Mouse (Mus musculus): ENCODE measurements around the gene Sos1. TPM values are rescaled to one million over a fixed set of nuclear protein-coding genes. Genes with fewer than 3 reads are reported as not detected.

Gene Sos1
- polyA plus RNA-seq, 1 experiment: 4.2 TPM

DNA sequence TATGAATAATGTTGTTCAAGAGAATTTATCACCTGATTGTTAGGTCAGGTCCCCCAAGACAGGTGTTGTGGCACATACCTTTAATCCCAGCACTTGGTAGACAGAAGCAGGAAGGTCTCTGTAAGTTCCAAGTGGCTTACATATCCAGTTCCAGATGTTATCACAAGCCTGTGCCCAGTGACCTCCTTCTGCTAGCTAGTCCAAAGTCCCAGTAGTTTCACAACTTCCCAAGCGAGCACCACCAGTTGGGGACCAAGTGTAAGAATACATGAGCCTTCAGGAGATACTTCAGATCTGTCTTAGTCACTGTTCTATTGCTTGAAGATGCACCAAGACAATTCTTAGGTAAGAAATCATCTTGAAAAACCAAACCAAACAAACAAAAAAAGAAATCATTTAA is 13.6 kb upstream of the Sos1 start:
- no peaks in the 10 kb centered on the region for H3K79me3 ChIP-seq (ENCODE audit: low read depth)
- no peak overlapping the region for H3K4me3 ChIP-seq (ENCODE audit: insufficient read depth, poor library complexity, severe bottlenecking)
- no peak for TF ChIP-seq CEBPB (IDR thresholded peaks at IDR 0.05; ENCODE audit: low read depth)
- TF ChIP-seq MYOG (IDR thresholded peaks at IDR 0.05; ENCODE audit: control insufficient read depth, extremely low read depth, insufficient read length): no peak
- TF ChIP-seq FOSL1 (IDR thresholded peaks at IDR 0.05; ENCODE audit: insufficient read depth, low read length, poor library complexity, severe bottlenecking): no peak
- TF ChIP-seq MYOD1 (IDR thresholded peaks at IDR 0.05; ENCODE audit: control insufficient read depth, insufficient read length, low read depth): no peak
- TF ChIP-seq CTCF (IDR thresholded peaks at IDR 0.05; ENCODE audit: control insufficient read depth, insufficient read depth, insufficient read length): no peak
- no peak for TF ChIP-seq USF1 (IDR thresholded peaks at IDR 0.05; ENCODE audit: low read depth)
- TF ChIP-seq MAX (IDR thresholded peaks at IDR 0.05): no peak
- no peaks in the 10 kb centered on the region for H3K36me3 ChIP-seq (ENCODE audit: control insufficient read depth, insufficient read depth)
- no peak overlapping the region for H3ac ChIP-seq (ENCODE audit: control insufficient read depth, insufficient read length, low read depth)
- no peaks in the 10 kb centered on the region for H3K79me2 ChIP-seq (ENCODE audit: control insufficient read depth, insufficient read depth)
- no peaks in the 10 kb centered on the region for H3K27me3 ChIP-seq (ENCODE audit: control insufficient read depth, insufficient read depth, insufficient read length)

DNA sequence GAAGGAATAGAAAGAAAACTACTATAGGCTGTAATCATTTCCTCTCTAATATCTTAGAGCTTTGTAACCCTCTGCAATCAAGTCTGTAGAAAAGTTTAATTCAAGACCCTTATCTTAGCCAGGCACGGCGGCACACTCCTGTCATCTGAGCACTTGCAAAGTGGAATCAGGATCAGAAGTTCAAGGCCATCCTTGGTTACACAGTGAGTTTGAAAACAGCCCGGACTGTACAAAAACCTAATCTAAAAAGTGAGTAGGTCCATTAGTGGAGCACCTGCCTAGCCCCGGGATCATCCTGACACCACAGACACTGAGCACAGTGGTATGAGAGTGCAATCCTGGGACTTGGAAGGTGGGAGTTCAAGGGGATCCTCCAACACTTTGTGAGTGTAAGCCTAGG is 12.6 kb upstream of the Sos1 start:
- H3K79me3 ChIP-seq (ENCODE audit: low read depth): no peaks in the 10 kb centered on the region
- H3K36me3 ChIP-seq (ENCODE audit: control insufficient read depth, insufficient read depth): no peaks in the 10 kb centered on the region
- TF ChIP-seq MYOG (IDR thresholded peaks at IDR 0.05; ENCODE audit: control insufficient read depth, extremely low read depth, insufficient read length): no peak
- no peak for TF ChIP-seq FOSL1 (IDR thresholded peaks at IDR 0.05; ENCODE audit: insufficient read depth, low read length, poor library complexity, severe bottlenecking)
- no peak for TF ChIP-seq MYOD1 (IDR thresholded peaks at IDR 0.05; ENCODE audit: control insufficient read depth, insufficient read length, low read depth)
- no peak for TF ChIP-seq CTCF (IDR thresholded peaks at IDR 0.05; ENCODE audit: control insufficient read depth, insufficient read depth, insufficient read length)
- no peak for TF ChIP-seq USF1 (IDR thresholded peaks at IDR 0.05; ENCODE audit: low read depth)
- no peak for TF ChIP-seq MAX (IDR thresholded peaks at IDR 0.05)
- no peaks in the 10 kb centered on the region for H3K27me3 ChIP-seq (ENCODE audit: control insufficient read depth, insufficient read depth, insufficient read length)
- no peaks in the 10 kb centered on the region for H3K79me2 ChIP-seq (ENCODE audit: control insufficient read depth, insufficient read depth)
- no peak overlapping the region for H3ac ChIP-seq (ENCODE audit: control insufficient read depth, insufficient read length, low read depth)
- H3K4me3 ChIP-seq (ENCODE audit: insufficient read depth, poor library complexity, severe bottlenecking): no peak overlapping the region

DNA sequence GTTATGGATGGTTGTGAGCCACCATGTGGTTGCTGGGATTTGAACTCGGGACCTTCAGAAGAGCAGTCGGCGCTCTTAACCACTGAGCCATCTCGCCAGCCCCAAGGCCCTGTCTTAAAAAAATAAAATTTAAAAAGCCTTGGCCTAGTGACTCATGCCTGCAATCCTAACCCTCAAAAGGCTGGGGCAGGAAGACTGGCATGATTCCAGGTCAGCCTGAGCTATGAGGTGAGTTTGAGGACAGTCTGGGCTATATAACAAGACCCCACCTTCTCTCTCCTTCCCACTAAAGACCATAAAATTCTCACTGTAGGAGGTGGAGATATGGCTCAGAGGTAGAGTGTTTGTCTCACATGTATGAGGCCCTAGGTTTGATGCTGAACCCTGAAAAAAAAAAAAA is 12.0 kb upstream of the Sos1 start:
- no peak overlapping the region for H3ac ChIP-seq (ENCODE audit: control insufficient read depth, insufficient read length, low read depth)

DNA sequence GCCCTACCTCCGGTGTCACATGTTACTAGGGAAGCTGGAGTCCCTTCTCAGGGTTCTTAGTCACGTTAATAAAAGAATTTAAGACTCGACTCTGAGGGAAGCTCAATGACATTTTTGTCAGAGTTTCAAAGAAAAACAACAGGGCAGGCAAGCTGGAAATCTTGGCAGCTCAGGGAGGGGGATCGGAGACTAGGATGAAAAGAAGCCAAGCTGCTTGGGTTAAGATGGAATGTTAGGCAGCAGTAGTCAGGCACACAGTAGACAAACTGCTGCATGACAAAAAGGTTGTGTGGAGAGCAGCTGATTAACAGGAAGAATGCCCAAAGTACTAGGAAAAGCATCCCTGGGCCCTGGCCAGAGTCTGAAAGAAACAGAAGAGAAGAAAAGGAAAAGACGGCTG is 9.9 kb upstream of the Sos1 start:
- no peaks in the 10 kb centered on the region for H3K79me2 ChIP-seq (ENCODE audit: control insufficient read depth, insufficient read depth)
- TF ChIP-seq MAX (IDR thresholded peaks at IDR 0.05) (no peak), FOSL1 (IDR thresholded peaks at IDR 0.05; ENCODE audit: insufficient read depth, low read length, poor library complexity, severe bottlenecking) (no peak), USF1 (IDR thresholded peaks at IDR 0.05; ENCODE audit: low read depth) (no peak)
- no peaks in the 10 kb centered on the region for H3K36me3 ChIP-seq (ENCODE audit: control insufficient read depth, insufficient read depth)

More for the DNA sequence above, 12.0 kb upstream of the Sos1 start:
- H3K36me3 ChIP-seq (ENCODE audit: control insufficient read depth, insufficient read depth): no peaks in the 10 kb centered on the region
- TF ChIP-seq CEBPB (IDR thresholded peaks at IDR 0.05; ENCODE audit: low read depth) (no peak), MAX (IDR thresholded peaks at IDR 0.05) (no peak), USF1 (IDR thresholded peaks at IDR 0.05; ENCODE audit: low read depth) (no peak), FOSL1 (IDR thresholded peaks at IDR 0.05; ENCODE audit: insufficient read depth, low read length, poor library complexity, severe bottlenecking) (no peak), MYOG (IDR thresholded peaks at IDR 0.05; ENCODE audit: control insufficient read depth, extremely low read depth, insufficient read length) (no peak), CTCF (IDR thresholded peaks at IDR 0.05; ENCODE audit: control insufficient read depth, insufficient read depth, insufficient read length) (no peak), MYOD1 (IDR thresholded peaks at IDR 0.05; ENCODE audit: control insufficient read depth, insufficient read length, low read depth) (no peak)
- H3K4me3 ChIP-seq (ENCODE audit: insufficient read depth, poor library complexity, severe bottlenecking): no peak overlapping the region
- H3K27me3 ChIP-seq (ENCODE audit: control insufficient read depth, insufficient read depth, insufficient read length): no peaks in the 10 kb centered on the region
- H3K79me3 ChIP-seq (ENCODE audit: low read depth): no peaks in the 10 kb centered on the region
- H3K79me2 ChIP-seq (ENCODE audit: control insufficient read depth, insufficient read depth): no peaks in the 10 kb centered on the region

DNA sequence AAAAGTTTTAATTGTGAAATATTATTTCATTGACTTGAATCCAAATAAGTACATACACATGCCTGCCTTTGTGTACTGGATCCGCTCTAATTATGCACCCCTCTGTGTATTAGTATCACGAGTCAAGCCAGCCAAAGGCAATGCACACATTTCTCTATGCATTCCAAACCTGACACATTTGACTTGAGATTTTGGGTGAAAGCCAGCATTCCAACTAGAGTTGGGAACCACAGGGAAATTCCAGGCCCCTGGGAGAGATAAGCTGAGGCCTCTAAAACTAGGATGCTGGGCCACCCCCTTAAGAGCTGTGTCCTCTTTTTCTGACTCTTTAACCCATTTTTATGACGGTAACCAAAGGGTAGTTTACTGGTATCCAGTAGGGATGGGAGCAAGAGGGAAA is 8.7 kb upstream of the Sos1 start:
- H3ac ChIP-seq (ENCODE audit: control insufficient read depth, insufficient read length, low read depth): no peak overlapping the region
- H3K4me3 ChIP-seq (ENCODE audit: insufficient read depth, poor library complexity, severe bottlenecking): no peak overlapping the region
- no peak for TF ChIP-seq USF1 (IDR thresholded peaks at IDR 0.05; ENCODE audit: low read depth)
- TF ChIP-seq MAX (IDR thresholded peaks at IDR 0.05): no peak
- no peak for TF ChIP-seq MYOD1 (IDR thresholded peaks at IDR 0.05; ENCODE audit: control insufficient read depth, insufficient read length, low read depth)
- TF ChIP-seq MYOG (IDR thresholded peaks at IDR 0.05; ENCODE audit: control insufficient read depth, extremely low read depth, insufficient read length): no peak
- no peak for TF ChIP-seq CEBPB (IDR thresholded peaks at IDR 0.05; ENCODE audit: low read depth)
- TF ChIP-seq FOSL1 (IDR thresholded peaks at IDR 0.05; ENCODE audit: insufficient read depth, low read length, poor library complexity, severe bottlenecking): no peak
- TF ChIP-seq CTCF (IDR thresholded peaks at IDR 0.05; ENCODE audit: control insufficient read depth, insufficient read depth, insufficient read length): no peak

More for the DNA sequence above, 9.9 kb upstream of the Sos1 start:
- H3K4me3 ChIP-seq (ENCODE audit: insufficient read depth, poor library complexity, severe bottlenecking): no peak overlapping the region
- no peak overlapping the region for H3ac ChIP-seq (ENCODE audit: control insufficient read depth, insufficient read length, low read depth)
- H3K27me3 ChIP-seq (ENCODE audit: control insufficient read depth, insufficient read depth, insufficient read length): no peaks in the 10 kb centered on the region
- H3K79me3 ChIP-seq (ENCODE audit: low read depth): no peaks in the 10 kb centered on the region

DNA sequence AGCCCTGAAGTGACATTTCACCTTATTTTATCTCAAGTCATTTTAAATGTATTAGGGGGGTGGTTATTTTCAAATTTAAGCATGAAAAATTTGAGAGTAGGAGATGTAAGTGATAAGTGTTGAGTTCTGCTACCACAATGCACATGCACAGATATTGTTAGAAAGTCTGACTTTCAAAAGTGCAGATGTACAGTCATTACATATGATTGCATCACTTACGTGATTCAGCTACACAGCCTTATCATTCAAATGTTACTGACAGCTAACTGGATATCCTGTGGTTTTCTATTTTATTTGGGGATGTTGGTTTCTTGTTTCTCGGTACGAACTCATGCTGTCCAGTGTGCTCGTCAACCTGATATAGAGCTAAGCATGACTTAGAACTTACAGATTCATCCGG is 4.9 kb upstream of the Sos1 start:
- TF ChIP-seq CEBPB (IDR thresholded peaks at IDR 0.05; ENCODE audit: low read depth): peak; percentile 56
- no peak for TF ChIP-seq FOSL1 (IDR thresholded peaks at IDR 0.05; ENCODE audit: insufficient read depth, low read length, poor library complexity, severe bottlenecking)
- Histone ChIP-seq H3ac (ENCODE audit: control insufficient read depth, insufficient read length, low read depth) (no peak overlapping the region), H3K4me3 (ENCODE audit: insufficient read depth, poor library complexity, severe bottlenecking) (no peak overlapping the region), H3K27me3 (ENCODE audit: control insufficient read depth, insufficient read depth, insufficient read length) (no peaks in the 10 kb centered on the region), H3K79me3 (ENCODE audit: low read depth) (no peaks in the 10 kb centered on the region), H3K36me3 (ENCODE audit: control insufficient read depth, insufficient read depth) (no peaks in the 10 kb centered on the region), H3K79me2 (ENCODE audit: control insufficient read depth, insufficient read depth) (no peaks in the 10 kb centered on the region)

More for the DNA sequence above, 8.7 kb upstream of the Sos1 start:
- H3K36me3 ChIP-seq (ENCODE audit: control insufficient read depth, insufficient read depth): no peaks in the 10 kb centered on the region
- no peaks in the 10 kb centered on the region for H3K79me3 ChIP-seq (ENCODE audit: low read depth)
- H3K79me2 ChIP-seq (ENCODE audit: control insufficient read depth, insufficient read depth): no peaks in the 10 kb centered on the region
- no peaks in the 10 kb centered on the region for H3K27me3 ChIP-seq (ENCODE audit: control insufficient read depth, insufficient read depth, insufficient read length)
